Mouse (Mus musculus): Measurements from ENCODE around the gene Col10a1. TPM values are rescaled to one million over a fixed set of nuclear protein-coding genes. Genes with fewer than 3 reads are reported as not detected.
"Not testable (repeated sequence)": the region's sequence is repeated elsewhere in the genome, so short reads cannot be mapped to it uniquely, and the experiment has no call there.

Gene Col10a1
- total RNA-seq (2021), result under 1 TPM; 0.44 to 0.89 TPM
- long read RNA-seq, experiment 1, partial matches to known transcripts, result 0 of 3 reads
- long read RNA-seq, experiment 1, other reads (novel, unspliced or antisense), result 3 of 3 reads
- long read RNA-seq, experiment 2, partial matches to known transcripts, result 0 of 1 reads
- long read RNA-seq, experiment 2, other reads (novel, unspliced or antisense), result 0 of 1 reads

- DNase-seq (ENCODE audit: low spot score in 2 of 2), result no peak
Observed at GRCm38 (mm10) chr10:34389681-34390080, at the start of gene Col10a1. Gene Col10a1, plus strand, starts transcription at chr10:34389981.

- no peak for DNase-seq (ENCODE audit: low spot score in 2 of 2)
Observed at GRCm38 (mm10) chr10:34341014-34341413, 48.8 kb upstream of the Col10a1 start.

- no peak for DNase-seq (ENCODE audit: low spot score in 2 of 2)
Observed at GRCm38 (mm10) chr10:34341886-34342285, 47.9 kb upstream of the Col10a1 start.

GRCm38 (mm10) chr10:34352166-34352565 is 37.6 kb upstream of the Col10a1 start:
- DNase-seq (ENCODE audit: low spot score in 2 of 2), result no peak

- no peak for DNase-seq (ENCODE audit: low spot score in 2 of 2)
Observed at GRCm38 (mm10) chr10:34358263-34358662, 31.5 kb upstream of the Col10a1 start.

GRCm38 (mm10) chr10:34363756-34364155 is 26.0 kb upstream of the Col10a1 start:
- no peak for DNase-seq (ENCODE audit: low spot score in 2 of 2)

GRCm38 (mm10) chr10:34368138-34368537 is 21.6 kb upstream of the Col10a1 start:
- DNase-seq (ENCODE audit: low spot score in 2 of 2), result peak in 1 of 2 experiments; percentile 16

GRCm38 (mm10) chr10:34373332-34373731 is 16.4 kb upstream of the Col10a1 start:
- no peak for DNase-seq (ENCODE audit: low spot score in 2 of 2)

GRCm38 (mm10) chr10:34385636-34386035 is 4.1 kb upstream of the Col10a1 start:
- no peak for DNase-seq (ENCODE audit: low spot score in 2 of 2)

- no peak for DNase-seq (ENCODE audit: low spot score in 2 of 2)
Observed at GRCm38 (mm10) chr10:34396959-34397358, 7.2 kb downstream of the Col10a1 start.

GRCm38 (mm10) chr10:34399267-34399666 is 9.5 kb downstream of the Col10a1 start:
- no peak for DNase-seq (ENCODE audit: low spot score in 2 of 2)

GRCm38 (mm10) chr10:34418204-34418756 is 28.5 kb downstream of the Col10a1 start, which contains the start of gene Nt5dc1:
Gene Nt5dc1, minus strand, starts transcription at chr10:34418552.
- peak; percentile 91 to 92 for DNase-seq (ENCODE audit: low spot score in 2 of 2)

- DNase-seq (ENCODE audit: low spot score in 2 of 2), result not testable (repeated sequence)
Observed at GRCm38 (mm10) chr10:34418794-34419193, 29.0 kb downstream of the Col10a1 start.

- DNase-seq (ENCODE audit: low spot score in 2 of 2), result no peak
Observed at GRCm38 (mm10) chr10:34431783-34432182, 42.0 kb downstream of the Col10a1 start.

GRCm38 (mm10) chr10:34434191-34434590 is 44.4 kb downstream of the Col10a1 start:
- not testable (repeated sequence) for DNase-seq (ENCODE audit: low spot score in 2 of 2)

Other genes with a start within 250 kb of the Col10a1 start
- 10 to 100 TPM in 1 of 2 experiments, 1 to 10 TPM in 1; 6.1 to 10.1 TPM for gene Dse, start 182.3 kb upstream of the Col10a1 start, total RNA-seq (2021)
- 100 to 1,000 TPM; 175 to 185 TPM for gene Tspyl1, start 107.8 kb upstream of the Col10a1 start, total RNA-seq (2021)
- 100 to 1,000 TPM; 420 to 434 TPM for gene Tspyl4, start 92.5 kb upstream of the Col10a1 start, total RNA-seq (2021)
- gene Nt5dc1, start 28.6 kb downstream of the Col10a1 start, total RNA-seq (2021), result 1 to 10 TPM; 2.9 to 3.8 TPM
- gene Frk, start 93.4 kb downstream of the Col10a1 start, total RNA-seq (2021), result under 1 TPM; 0.16 to 0.46 TPM